Mouse (Mus musculus): ENCODE data around the gene Pkn1. TPM values are rescaled to one million over a fixed set of nuclear protein-coding genes. Genes with fewer than 3 reads are reported as not detected.
A peak's percentile ranks its signal among the peaks of the same experiment; 100 is the strongest.

The Pkn1 gene
- total and polyA plus RNA-seq, 2 experiments from 2014 or later, result 14.2 to 44.2 TPM

- Histone ChIP-seq H3K9me3 (replicated peaks; ENCODE audit: control insufficient read depth, low read length) (no peaks in the 10 kb centered on the region), H3K27ac (ENCODE audit: low read depth) (no peak overlapping the region), H3K9ac (replicated peaks; ENCODE audit: low read depth, low read length) (no peak overlapping the region), H3K4me3 (ENCODE audit: low read depth, low read length) (no peak overlapping the region), H3K4me2 (ENCODE audit: low read depth, low read length) (no peak overlapping the region), H3K36me3 (replicated peaks; ENCODE audit: control insufficient read depth, insufficient read depth, low read length) (peaks cover 79% of the 10 kb centered on the region), H3K4me1 (ENCODE audit: control insufficient read depth, insufficient read depth) (peaks cover 1% of the 10 kb centered on the region; the same call in 1 of the 2 replicates), H3K27me3 (ENCODE audit: control insufficient read depth, insufficient read depth, low read length) (no peaks in the 10 kb centered on the region)
- DNase-seq (ENCODE audit: low spot score), result no peak
- TF ChIP-seq CTCF (IDR thresholded peaks at IDR 0.05; ENCODE audit: low read depth), result no peak
- ATAC-seq (ENCODE audit: insufficient read depth, low read depth), result no peak
- WGBS, result 84% methylated on average over 12 of the region's 12 CpGs
These were observed 23.7 kb upstream of the Pkn1 start for GRCm38 (mm10) chr8:83722631-83723030.

- no peaks in the 10 kb centered on the region for H3K27me3 ChIP-seq (ENCODE audit: control insufficient read depth, insufficient read depth, low read length)
- no peak overlapping the region for H3K4me3 ChIP-seq (ENCODE audit: low read depth, low read length)
- ATAC-seq (ENCODE audit: insufficient read depth, low read depth) (peak; percentile 75), DNase-seq (ENCODE audit: low spot score) (no peak)
- peaks cover 70% of the 10 kb centered on the region for H3K36me3 ChIP-seq (replicated peaks; ENCODE audit: control insufficient read depth, insufficient read depth, low read length)
- TF ChIP-seq CTCF (IDR thresholded peaks at IDR 0.05; ENCODE audit: low read depth) (no peak), EP300 (IDR thresholded peaks at IDR 0.05; ENCODE audit: low read depth) (0 out of 2 replicates have a peak, but pooled peaks have one; percentile 41)
- WGBS, result 70% methylated on average over 25 of the region's 25 CpGs
- peak overlapping the region; percentile 34; the same call in 1 of the 2 replicates for H3K27ac ChIP-seq (ENCODE audit: low read depth)
- peaks cover 13% of the 10 kb centered on the region for H3K4me1 ChIP-seq (ENCODE audit: control insufficient read depth, insufficient read depth)
- H3K9ac ChIP-seq (replicated peaks; ENCODE audit: low read depth, low read length), result no peak overlapping the region
- H3K9me3 ChIP-seq (replicated peaks; ENCODE audit: control insufficient read depth, low read length), result no peaks in the 10 kb centered on the region
- no peak overlapping the region for H3K4me2 ChIP-seq (ENCODE audit: low read depth, low read length)
These were observed 22.5 kb upstream of the Pkn1 start for GRCm38 (mm10) chr8:83721405-83722025.

GRCm38 (mm10) chr8:83719693-83720092 is 20.7 kb upstream of the Pkn1 start:
- no peak overlapping the region for H3K4me3 ChIP-seq (ENCODE audit: low read depth, low read length)
- no peak for DNase-seq (ENCODE audit: low spot score)
- no peak overlapping the region for H3K27ac ChIP-seq (ENCODE audit: low read depth)
- H3K9me3 ChIP-seq (replicated peaks; ENCODE audit: control insufficient read depth, low read length), result no peaks in the 10 kb centered on the region
- H3K9ac ChIP-seq (replicated peaks; ENCODE audit: low read depth, low read length), result no peak overlapping the region
- peaks cover 57% of the 10 kb centered on the region for H3K36me3 ChIP-seq (replicated peaks; ENCODE audit: control insufficient read depth, insufficient read depth, low read length)
- H3K27me3 ChIP-seq (ENCODE audit: control insufficient read depth, insufficient read depth, low read length), result no peaks in the 10 kb centered on the region
- ATAC-seq (ENCODE audit: insufficient read depth, low read depth), result no peak
- TF ChIP-seq CTCF (IDR thresholded peaks at IDR 0.05; ENCODE audit: low read depth), result no peak
- no peak for TF ChIP-seq EP300 (IDR thresholded peaks at IDR 0.05; ENCODE audit: low read depth)
- no peak overlapping the region for H3K4me2 ChIP-seq (ENCODE audit: low read depth, low read length)
- peaks cover 20% of the 10 kb centered on the region for H3K4me1 ChIP-seq (ENCODE audit: control insufficient read depth, insufficient read depth)
- WGBS, result 76% methylated on average over 2 of the region's 2 CpGs

GRCm38 (mm10) chr8:83719048-83719447 is 20.1 kb upstream of the Pkn1 start:
- no peak overlapping the region for H3K4me3 ChIP-seq (ENCODE audit: low read depth, low read length)
- peaks cover 50% of the 10 kb centered on the region for H3K36me3 ChIP-seq (replicated peaks; ENCODE audit: control insufficient read depth, insufficient read depth, low read length)
- TF ChIP-seq EP300 (IDR thresholded peaks at IDR 0.05; ENCODE audit: low read depth) (no peak), CTCF (IDR thresholded peaks at IDR 0.05; ENCODE audit: low read depth) (no peak)
- DNase-seq (ENCODE audit: low spot score), result no peak
- H3K9me3 ChIP-seq (replicated peaks; ENCODE audit: control insufficient read depth, low read length), result no peaks in the 10 kb centered on the region
- H3K4me1 ChIP-seq (ENCODE audit: control insufficient read depth, insufficient read depth), result peaks cover 20% of the 10 kb centered on the region
- no peak overlapping the region for H3K4me2 ChIP-seq (ENCODE audit: low read depth, low read length)
- H3K27me3 ChIP-seq (ENCODE audit: control insufficient read depth, insufficient read depth, low read length), result no peaks in the 10 kb centered on the region
- no peak overlapping the region for H3K9ac ChIP-seq (replicated peaks; ENCODE audit: low read depth, low read length)
- H3K27ac ChIP-seq (ENCODE audit: low read depth), result no peak overlapping the region
- ATAC-seq (ENCODE audit: insufficient read depth, low read depth), result no peak
- 73% methylated on average over 2 of the region's 2 CpGs for WGBS

- Histone ChIP-seq H3K27ac (ENCODE audit: low read depth) (no peak overlapping the region), H3K9me3 (replicated peaks; ENCODE audit: control insufficient read depth, low read length) (no peaks in the 10 kb centered on the region), H3K4me1 (ENCODE audit: control insufficient read depth, insufficient read depth) (peaks cover 20% of the 10 kb centered on the region), H3K9ac (replicated peaks; ENCODE audit: low read depth, low read length) (0 out of 2 replicates have a peak overlapping the region, but pooled peaks have one; percentile 82), H3K27me3 (ENCODE audit: control insufficient read depth, insufficient read depth, low read length) (no peaks in the 10 kb centered on the region), H3K36me3 (replicated peaks; ENCODE audit: control insufficient read depth, insufficient read depth, low read length) (peaks cover 25% of the 10 kb centered on the region), H3K4me3 (ENCODE audit: low read depth, low read length) (peak overlapping the region; percentile 93; the same call in 1 of the 2 replicates), H3K4me2 (ENCODE audit: low read depth, low read length) (peak overlapping the region; percentile 80)
- WGBS, result 48% methylated on average over 2 of the region's 2 CpGs
- TF ChIP-seq EP300 (IDR thresholded peaks at IDR 0.05; ENCODE audit: low read depth) (no peak), CTCF (IDR thresholded peaks at IDR 0.05; ENCODE audit: low read depth) (no peak)
- DNase-seq (ENCODE audit: low spot score) (no peak), ATAC-seq (ENCODE audit: insufficient read depth, low read depth) (no peak)
These were observed 17.6 kb upstream of the Pkn1 start for GRCm38 (mm10) chr8:83716563-83716962.

GRCm38 (mm10) chr8:83715771-83716170 is 16.8 kb upstream of the Pkn1 start:
- ATAC-seq (ENCODE audit: insufficient read depth, low read depth) (no peak), DNase-seq (ENCODE audit: low spot score) (no peak)
- Histone ChIP-seq H3K4me3 (ENCODE audit: low read depth, low read length) (peak overlapping the region; percentile 93), H3K4me1 (ENCODE audit: control insufficient read depth, insufficient read depth) (peaks cover 20% of the 10 kb centered on the region), H3K36me3 (replicated peaks; ENCODE audit: control insufficient read depth, insufficient read depth, low read length) (peaks cover 17% of the 10 kb centered on the region), H3K9ac (replicated peaks; ENCODE audit: low read depth, low read length) (peak overlapping the region; percentile 82), H3K9me3 (replicated peaks; ENCODE audit: control insufficient read depth, low read length) (no peaks in the 10 kb centered on the region), H3K27ac (ENCODE audit: low read depth) (peak overlapping the region; percentile 93), H3K4me2 (ENCODE audit: low read depth, low read length) (peak overlapping the region; percentile 80), H3K27me3 (ENCODE audit: control insufficient read depth, insufficient read depth, low read length) (no peaks in the 10 kb centered on the region)
- TF ChIP-seq CTCF (IDR thresholded peaks at IDR 0.05; ENCODE audit: low read depth), result no peak
- WGBS, result under 1% methylated on average over 17 of the region's 17 CpGs
